Mouse (Mus musculus) left cerebral cortex, adult 18-20 months (tissue): ENCODE data around the gene Nek8. TPM values are rescaled to one million over a fixed set of nuclear protein-coding genes. Genes with fewer than 3 reads are reported as not detected.
"Not testable (repeated sequence)": the region's sequence is repeated elsewhere in the genome, so short reads cannot be mapped to it uniquely, and the experiment has no call there.

Source experiments
- DNase-seq, 2 experiments: peaks; one replicate each; pipeline ENCODE4 v3.0.0; 2021 to 2022; ENCODE audit warnings: low spot score in 2 of 2, mixed read lengths in 1 of 2
- total RNA-seq, 2 experiments: library from RNA; stranded (reverse); gene quantifications; 2 replicates each; pipeline ENCODE4 v1.2.3; 2021

The Nek8 gene
- total RNA-seq, 2 experiments from 2014 or later = 3.2 to 3.5 TPM

- no peak for DNase-seq
These were observed 29.6 kb downstream of the Nek8 start for GRCm38 (mm10) chr11:78146707-78147543.

GRCm38 (mm10) chr11:78146168-78146567, 30.3 kb downstream of the Nek8 start:
- no peak for DNase-seq

GRCm38 (mm10) chr11:78143520-78143919, 33.0 kb downstream of the Nek8 start:
- no peak for DNase-seq

- no peak for DNase-seq
These were observed 35.8 kb downstream of the Nek8 start for GRCm38 (mm10) chr11:78140665-78141064.

GRCm38 (mm10) chr11:78138023-78138422, 38.5 kb downstream of the Nek8 start:
- no peak for DNase-seq

GRCm38 (mm10) chr11:78137584-78137983, 38.9 kb downstream of the Nek8 start:
- DNase-seq = no peak

GRCm38 (mm10) chr11:78136132-78136531, 40.3 kb downstream of the Nek8 start:
- no peak for DNase-seq

- not testable (repeated sequence) for DNase-seq
These were observed 41.2 kb downstream of the Nek8 start for GRCm38 (mm10) chr11:78135314-78135713.

GRCm38 (mm10) chr11:78134344-78134743, 42.1 kb downstream of the Nek8 start:
- DNase-seq = no peak

- no peak for DNase-seq
These were observed 42.6 kb downstream of the Nek8 start for GRCm38 (mm10) chr11:78133915-78134314.

- no peak for DNase-seq
These were observed 47.0 kb downstream of the Nek8 start for GRCm38 (mm10) chr11:78129458-78129857.

- no peak for DNase-seq
These were observed 49.7 kb downstream of the Nek8 start for GRCm38 (mm10) chr11:78126739-78127138.

- DNase-seq = no peak
These were observed 50.8 kb downstream of the Nek8 start for GRCm38 (mm10) chr11:78125691-78126090.

GRCm38 (mm10) chr11:78123782-78124181, 52.7 kb downstream of the Nek8 start:
- DNase-seq = no peak

- DNase-seq = no peak
These were observed 53.7 kb downstream of the Nek8 start for GRCm38 (mm10) chr11:78122815-78123214.

GRCm38 (mm10) chr11:78121176-78121575, 55.3 kb downstream of the Nek8 start:
- DNase-seq = no peak

- DNase-seq = no peak
These were observed 56.6 kb downstream of the Nek8 start for GRCm38 (mm10) chr11:78119898-78120297.

- no peak for DNase-seq
These were observed 58.0 kb downstream of the Nek8 start for GRCm38 (mm10) chr11:78118467-78118866.

- DNase-seq = no peak
These were observed 60.4 kb downstream of the Nek8 start for GRCm38 (mm10) chr11:78116146-78116410.
